Mouse (Mus musculus) hindbrain, postnatal 0 days (tissue): ENCODE data around the gene Kcnn4. TPM values are rescaled to one million over a fixed set of nuclear protein-coding genes. Genes with fewer than 3 reads are reported as not detected.

Source experiments
- ATAC-seq: fragments of 200-750 bp; cut with Nextera tagmentation; 2 replicates; pipeline ENCODE4 v1.8.0; 2017; ENCODE audit warnings: mild to moderate bottlenecking, moderate TSS enrichment, moderate library complexity
- DNase-seq: peaks from one replicate; pipeline ENCODE4 v3.0.0-alpha.2; 2015; ENCODE audit warnings: low spot score
- H3K27ac ChIP-seq: fragments of 300-500 bp; sonication (generic); 2 replicates; pipeline ENCODE4 v1.5.1; 2014; ENCODE audit warnings: mild to moderate bottlenecking
- H3K27me3 ChIP-seq: fragments of 300-500 bp; sonication (generic); 2 replicates; pipeline ENCODE4 v1.6.1; 2014; ENCODE audit warnings: low read length, mixed read lengths; ENCODE audit not compliant: insufficient read depth
- H3K36me3 ChIP-seq: fragments of 300-500 bp; sonication (generic); 2 replicates; pipeline ENCODE4 v1.6.1; 2014; ENCODE audit warnings: low read length, mixed read lengths; ENCODE audit not compliant: insufficient read depth
- H3K4me1 ChIP-seq: fragments of 300-500 bp; sonication (generic); 2 replicates; pipeline ENCODE4 v1.6.1; 2014; ENCODE audit warnings: antibody characterized with exemption, low read length, mixed read lengths; ENCODE audit not compliant: insufficient read depth
- H3K4me2 ChIP-seq: fragments of 300-500 bp; sonication (generic); 2 replicates; pipeline ENCODE4 v1.6.1; 2014; ENCODE audit warnings: low read depth, mild to moderate bottlenecking, low read length, moderate library complexity, mixed read lengths
- H3K4me3 ChIP-seq: fragments of 300-500 bp; sonication (generic); 2 replicates; pipeline ENCODE4 v1.5.1; 2014; ENCODE audit warnings: low read length
- H3K9ac ChIP-seq: fragments of 300-500 bp; sonication (generic); replicated peaks from 2 replicates; pipeline ENCODE4 v1.6.1; 2014; ENCODE audit warnings: mild to moderate bottlenecking, low read length, moderate library complexity, mixed read lengths
- H3K9me3 ChIP-seq: fragments of 300-500 bp; sonication (generic); 2 replicates; pipeline ENCODE4 v1.6.1; 2016; ENCODE audit warnings: low read length, mixed read lengths
- CTCF ChIP-seq: IDR thresholded peaks from 2 replicates; pipeline ENCODE4 v1.5.1; 2016; ENCODE audit warnings: antibody characterized with exemption, control low read depth, low read depth
- WGBS: fragments of 180-500 bp; shearing (Covaris S2); extraction: QIAGEN DNeasy Blood & Tissue Kit; methylation state at CpG from one replicate; pipeline ENCODE4 v1.1.7; 2014; 5-methylcytosine and 5-hydroxymethylcytosine counted together
- polyA plus RNA-seq: library from polyadenylated mRNA; unstranded; fragments of >200 nt; fragmentation: Nextera tagmentation; extraction: Ambion mirVana; gene quantifications from 2 replicates; pipeline ENCODE4 v1.2.1, GENCODE M21; 2015
- total RNA-seq: library from RNA; depleted of rRNA; stranded (reverse); fragments of >200 nt; gene quantifications from 2 replicates; pipeline ENCODE4 v1.2.3, GENCODE M21; 2014

The Kcnn4 gene
- total and polyA plus RNA-seq, 2 experiments from 2014 or later, result 1.2 to 3.9 TPM

- H3K9me3 ChIP-seq, result no peaks in the 10 kb centered on the region
- WGBS, result 66% methylated on average over 7 of the region's 7 CpGs
- H3K4me3 ChIP-seq, result no peak overlapping the region
- TF ChIP-seq CTCF, result no peak
- no peak overlapping the region for H3K9ac ChIP-seq
- no peak overlapping the region for H3K27ac ChIP-seq
- ATAC-seq, result no peak
- no peaks in the 10 kb centered on the region; the same call in 1 of the 2 replicates for H3K4me1 ChIP-seq
- H3K27me3 ChIP-seq, result no peaks in the 10 kb centered on the region
- no peak for DNase-seq
- H3K36me3 ChIP-seq, result no peaks in the 10 kb centered on the region
- H3K4me2 ChIP-seq, result no peak overlapping the region
Observed at GRCm38 (mm10) chr7:24379934-24380333, 9.9 kb downstream of the Kcnn4 start.

GRCm38 (mm10) chr7:24380370-24380769 lies 10.3 kb downstream of the Kcnn4 start:
- Histone ChIP-seq H3K9me3 (no peaks in the 10 kb centered on the region), H3K27ac (no peak overlapping the region), H3K36me3 (no peaks in the 10 kb centered on the region), H3K9ac (no peak overlapping the region), H3K4me1 (no peaks in the 10 kb centered on the region; the same call in 1 of the 2 replicates), H3K27me3 (no peaks in the 10 kb centered on the region), H3K4me3 (no peak overlapping the region), H3K4me2 (no peak overlapping the region)
- ATAC-seq, result no peak
- WGBS, result 69% methylated on average over 2 of the region's 2 CpGs
- TF ChIP-seq CTCF, result no peak
- DNase-seq, result no peak

GRCm38 (mm10) chr7:24382730-24383372 lies 12.8 kb downstream of the Kcnn4 start:
- H3K9ac ChIP-seq, result no peak overlapping the region
- no peak overlapping the region for H3K27ac ChIP-seq
- no peak for TF ChIP-seq CTCF
- DNase-seq, result no peak
- H3K36me3 ChIP-seq, result no peaks in the 10 kb centered on the region
- ATAC-seq, result no peak
- WGBS, result 88% methylated on average over 16 of the region's 16 CpGs
- no peaks in the 10 kb centered on the region for H3K9me3 ChIP-seq
- no peak overlapping the region for H3K4me3 ChIP-seq
- no peaks in the 10 kb centered on the region for H3K27me3 ChIP-seq
- no peak overlapping the region for H3K4me2 ChIP-seq
- no peaks in the 10 kb centered on the region for H3K4me1 ChIP-seq

- H3K36me3 ChIP-seq, result no peaks in the 10 kb centered on the region
- no peak overlapping the region for H3K4me2 ChIP-seq
- no peak overlapping the region for H3K9ac ChIP-seq
- WGBS, result 61% methylated on average over 6 of the region's 6 CpGs
- ATAC-seq (no peak), DNase-seq (no peak)
- H3K4me1 ChIP-seq, result no peaks in the 10 kb centered on the region
- no peaks in the 10 kb centered on the region for H3K9me3 ChIP-seq
- TF ChIP-seq CTCF, result no peak
- H3K27me3 ChIP-seq, result no peaks in the 10 kb centered on the region
- no peak overlapping the region for H3K27ac ChIP-seq
- no peak overlapping the region for H3K4me3 ChIP-seq
Observed at GRCm38 (mm10) chr7:24384070-24384469, 14.0 kb downstream of the Kcnn4 start.

GRCm38 (mm10) chr7:24384827-24385226 lies 14.8 kb downstream of the Kcnn4 start:
- peak; percentile 94 for TF ChIP-seq CTCF
- no peaks in the 10 kb centered on the region for H3K36me3 ChIP-seq
- H3K9me3 ChIP-seq, result no peaks in the 10 kb centered on the region
- ATAC-seq (peak; percentile 63), DNase-seq (peak; percentile 76)
- no peaks in the 10 kb centered on the region for H3K27me3 ChIP-seq
- no peak overlapping the region for H3K9ac ChIP-seq
- no peak overlapping the region for H3K4me3 ChIP-seq
- peak overlapping the region; percentile 35 for H3K4me2 ChIP-seq
- 8% methylated on average over 11 of the region's 11 CpGs for WGBS
- no peak overlapping the region for H3K27ac ChIP-seq
- H3K4me1 ChIP-seq, result no peaks in the 10 kb centered on the region

- no peak for TF ChIP-seq CTCF
- H3K4me2 ChIP-seq, result no peak overlapping the region
- H3K4me1 ChIP-seq, result no peaks in the 10 kb centered on the region
- no peak overlapping the region for H3K9ac ChIP-seq
- no peaks in the 10 kb centered on the region for H3K36me3 ChIP-seq
- no peaks in the 10 kb centered on the region for H3K27me3 ChIP-seq
- H3K4me3 ChIP-seq, result no peak overlapping the region
- WGBS, result 79% methylated on average over 10 of the region's 10 CpGs
- H3K9me3 ChIP-seq, result no peaks in the 10 kb centered on the region
- DNase-seq (no peak), ATAC-seq (no peak)
- H3K27ac ChIP-seq, result no peak overlapping the region
Observed at GRCm38 (mm10) chr7:24387059-24387556, 17.0 kb downstream of the Kcnn4 start.

- Histone ChIP-seq H3K9me3 (no peaks in the 10 kb centered on the region), H3K27me3 (no peaks in the 10 kb centered on the region), H3K4me1 (no peaks in the 10 kb centered on the region), H3K27ac (no peak overlapping the region), H3K4me3 (no peak overlapping the region), H3K36me3 (no peaks in the 10 kb centered on the region), H3K9ac (no peak overlapping the region), H3K4me2 (no peak overlapping the region)
- WGBS, result 66% methylated on average over 13 of the region's 13 CpGs
- ATAC-seq, result no peak
- no peak for DNase-seq
- no peak for TF ChIP-seq CTCF
Observed at GRCm38 (mm10) chr7:24389516-24390187, 19.6 kb downstream of the Kcnn4 start.
